Mouse (Mus musculus) kidney, embryonic 14.5 days (tissue): ENCODE results near the gene Snx12. TPM values are rescaled to one million over a fixed set of nuclear protein-coding genes. Genes with fewer than 3 reads are reported as not detected.

Experiments
- polyA plus RNA-seq: library from polyadenylated mRNA; unstranded; fragments of >200 nt; fragmentation: Nextera tagmentation; extraction: Ambion mirVana; gene quantifications from 2 replicates; pipeline ENCODE4 v1.2.1, GENCODE M21; 2014

Gene Snx12
- polyA plus RNA-seq, 1 experiment from 2014 or later, result 43.1 TPM

Other genes starting within 250 kb of the Snx12 start
- not detected in 2 replicates for gene Tex11, start 162.9 kb downstream of the Snx12 start, polyA plus RNA-seq
- gene Slc7a3, start 136.5 kb downstream of the Snx12 start, polyA plus RNA-seq, result 2.2 and 2.3 TPM in 2 replicates
- 3.9 and 6.3 TPM in 2 replicates for gene Foxo4, start 32.0 kb upstream of the Snx12 start, polyA plus RNA-seq
- 0.30 TPM in 1 of 2 replicates, not detected in the other for gene Gm614, start 41.4 kb upstream of the Snx12 start, polyA plus RNA-seq
- 18.8 and 19.5 TPM in 2 replicates for gene Il2rg, start 45.7 kb upstream of the Snx12 start, polyA plus RNA-seq
- gene Gm20489, start 46.5 kb upstream of the Snx12 start, polyA plus RNA-seq, result not detected in 2 replicates
- gene Med12, start 51.5 kb upstream of the Snx12 start, polyA plus RNA-seq, result 42.0 and 51.5 TPM in 2 replicates
- 3.7 and 7.8 TPM in 2 replicates for gene Nlgn3, start 76.6 kb upstream of the Snx12 start, polyA plus RNA-seq
- 8.8 and 10.2 TPM in 2 replicates for gene Gjb1, start 153.8 kb upstream of the Snx12 start, polyA plus RNA-seq
- 23.4 and 32.0 TPM in 2 replicates for gene Zmym3, start 198.3 kb upstream of the Snx12 start, polyA plus RNA-seq
- 403 and 456 TPM in 2 replicates for gene Nono, start 206.8 kb upstream of the Snx12 start, polyA plus RNA-seq
- gene Itgb1bp2, start 226.5 kb upstream of the Snx12 start, polyA plus RNA-seq, result 1.7 and 2.2 TPM in 2 replicates